Mouse (Mus musculus) CH12F3 (cell line): ENCODE data around the gene Dlx6.

Experiments
- in situ Hi-C: fragments of 300-500 bp; cut with MboI; formaldehyde crosslinking; loops from 2 replicates; pipeline ENCODE4 v1.14.3; 2020; ENCODE audit warnings: low sequenced_read_pairs

Dlx6 gene

DNA sequence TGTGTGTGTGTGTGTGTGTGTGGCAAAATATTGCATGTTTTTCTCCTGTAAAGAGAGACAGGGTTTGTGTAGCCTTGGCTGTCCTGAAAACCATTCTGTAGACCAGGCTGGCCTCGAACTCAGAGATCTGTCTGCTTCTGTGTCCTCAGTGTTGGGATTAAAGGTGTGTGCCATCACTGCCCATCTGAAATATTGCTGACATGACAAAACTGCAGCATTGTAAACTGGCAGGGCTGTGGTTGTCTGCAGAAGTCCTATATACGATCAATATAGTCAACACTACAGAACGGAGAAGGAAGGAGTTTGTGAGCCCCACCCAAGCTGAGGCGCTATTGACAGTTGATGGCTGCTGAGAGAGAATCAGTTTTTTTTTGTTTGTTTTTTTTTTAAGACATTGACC is 54.2 kb downstream of the Dlx6 start:
- in situ Hi-C loops: no loop called here
